Mouse (Mus musculus) spleen, adult 2 months (tissue): ENCODE measurements around the gene Pcdh8.

ENCODE experiments used
- CTCF ChIP-seq: fragments of 200-500 bp; IDR thresholded peaks from 2 replicates; pipeline ENCODE4 v1.5.1; 2011; ENCODE audit warnings: mild to moderate bottlenecking, inconsistent platforms; ENCODE audit not compliant: insufficient read depth, insufficient read length, insufficient replicate concordance; ENCODE audit errors: extremely low read depth
- POLR2A ChIP-seq: fragments of 200-500 bp; IDR thresholded peaks from 2 replicates; pipeline ENCODE4 v1.6.1; 2011; ENCODE audit warnings: low read depth, low read length, inconsistent platforms

DNA sequence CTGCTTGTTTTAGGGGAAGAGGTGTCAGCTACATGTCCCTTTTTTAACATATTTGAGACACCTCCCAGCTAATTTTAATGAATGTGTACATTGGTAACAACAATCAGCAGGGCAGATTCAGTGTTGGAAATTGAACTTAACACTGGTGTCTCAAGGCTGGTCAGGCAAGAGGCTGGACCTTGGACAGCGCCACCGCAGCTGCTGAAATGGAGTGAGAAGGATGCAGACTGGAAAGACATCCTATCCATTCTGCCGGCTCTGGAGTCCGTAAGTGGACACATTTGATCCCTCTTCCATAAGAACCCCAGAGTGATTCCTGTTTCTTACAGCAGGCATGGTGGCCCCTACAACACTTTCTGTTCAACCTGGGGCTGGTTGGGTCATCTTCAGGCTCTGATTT is 14.3 kb upstream of the Pcdh8 start:
- no peak for TF ChIP-seq CTCF
- no peak for TF ChIP-seq POLR2A
